Mouse (Mus musculus) midbrain, postnatal 0 days (tissue): ENCODE data around the gene Krtap5-2. TPM values are rescaled to one million over a fixed set of nuclear protein-coding genes. Genes with fewer than 3 reads are reported as not detected.
"Not testable (repeated sequence)": the region's sequence is repeated elsewhere in the genome, so short reads cannot be mapped to it uniquely, and the experiment has no call there.

ENCODE experiments used
- ATAC-seq: fragments of 200-750 bp; cut with Nextera tagmentation; 2 replicates; pipeline ENCODE4 v1.8.0; 2017; ENCODE audit warnings: moderate number of reproducible peaks, mild to moderate bottlenecking, moderate TSS enrichment, moderate library complexity; ENCODE audit not compliant: low FRiP score
- DNase-seq: peaks from one replicate; pipeline ENCODE4 v3.0.0-alpha.2; 2015; ENCODE audit warnings: low spot score
- H3K27ac ChIP-seq: fragments of 300-500 bp; sonication (generic); 2 replicates; pipeline ENCODE4 v1.5.1; 2014; ENCODE audit warnings: low read depth, mild to moderate bottlenecking, low read length, mixed read lengths
- H3K27me3 ChIP-seq: fragments of 300-500 bp; sonication (generic); 2 replicates; pipeline ENCODE4 v1.6.1; 2014; ENCODE audit warnings: low read length, control low read depth, mixed read lengths; ENCODE audit not compliant: insufficient read depth
- H3K36me3 ChIP-seq: fragments of 300-500 bp; sonication (generic); 2 replicates; pipeline ENCODE4 v1.6.1; 2014; ENCODE audit warnings: low read length, control low read depth, mixed read lengths; ENCODE audit not compliant: insufficient read depth
- H3K4me1 ChIP-seq: fragments of 300-500 bp; sonication (generic); 2 replicates; pipeline ENCODE4 v1.6.1; 2014; ENCODE audit warnings: mild to moderate bottlenecking, control low read depth, antibody characterized with exemption, low read length, mixed read lengths; ENCODE audit not compliant: insufficient read depth
- H3K4me2 ChIP-seq: fragments of 300-500 bp; sonication (generic); 2 replicates; pipeline ENCODE4 v1.6.1; 2014; ENCODE audit warnings: low read depth, mild to moderate bottlenecking, low read length, mixed read lengths; ENCODE audit not compliant: poor library complexity, severe bottlenecking
- H3K4me3 ChIP-seq: fragments of 300-500 bp; sonication (generic); 2 replicates; pipeline ENCODE4 v1.5.1; 2014; ENCODE audit warnings: low read depth, mild to moderate bottlenecking, low read length, moderate library complexity
- H3K9ac ChIP-seq: fragments of 300-500 bp; sonication (generic); replicated peaks from 2 replicates; pipeline ENCODE4 v1.6.1; 2014; ENCODE audit warnings: mild to moderate bottlenecking, low read length, moderate library complexity, mixed read lengths; ENCODE audit not compliant: poor library complexity, severe bottlenecking
- H3K9me3 ChIP-seq: fragments of 300-500 bp; sonication (generic); 2 replicates; pipeline ENCODE4 v1.6.1; 2016; ENCODE audit warnings: low read length, control low read depth
- CTCF ChIP-seq: IDR thresholded peaks from 2 replicates; pipeline ENCODE4 v1.5.1; 2016; ENCODE audit warnings: antibody characterized with exemption, mild to moderate bottlenecking
- WGBS: fragments of 180-500 bp; shearing (Covaris S2); extraction: QIAGEN DNeasy Blood & Tissue Kit; methylation state at CpG from one replicate; pipeline ENCODE4 v1.1.7; 2014; 5-methylcytosine and 5-hydroxymethylcytosine counted together
- polyA plus RNA-seq: library from polyadenylated mRNA; unstranded; fragments of >200 nt; fragmentation: Nextera tagmentation; extraction: Ambion mirVana; gene quantifications from 2 replicates; pipeline ENCODE4 v1.2.1, GENCODE M21; 2015
- total RNA-seq: library from RNA; depleted of rRNA; stranded (reverse); fragments of >200 nt; gene quantifications from 2 replicates; pipeline ENCODE4 v1.2.3, GENCODE M21; 2014

The Krtap5-2 gene
- total and polyA plus RNA-seq, 2 experiments from 2014 or later = not detected

DNA sequence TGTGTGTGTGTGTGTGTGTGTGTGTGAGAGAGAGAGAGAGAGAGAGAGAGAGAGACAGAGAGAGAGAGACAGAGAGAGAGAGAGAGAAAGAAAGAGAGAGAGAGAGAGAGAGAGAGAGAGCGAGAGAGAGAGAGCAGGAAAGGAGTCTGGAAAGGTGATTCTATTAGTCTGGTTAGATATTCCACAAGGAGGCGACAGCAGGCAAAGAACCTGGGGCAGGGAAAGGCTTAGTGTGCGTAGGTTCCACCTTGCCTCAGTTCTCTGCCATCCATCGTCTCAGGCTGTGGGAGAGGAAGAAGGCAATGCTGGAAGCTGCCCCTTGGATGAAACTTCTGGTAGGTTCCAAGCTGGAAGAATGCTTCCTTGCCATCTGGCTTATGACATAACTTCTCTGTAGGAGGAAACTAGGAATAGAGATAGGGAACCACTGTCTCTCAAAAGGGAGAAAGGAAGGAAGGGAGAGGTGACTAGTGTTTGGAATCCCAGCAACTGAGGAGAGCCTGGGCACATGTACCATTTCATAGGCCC lies 30.3 kb downstream of the Krtap5-2 start:
- DNase-seq (no peak), ATAC-seq (no peak)
- Histone ChIP-seq H3K4me3 (no peak overlapping the region), H3K27ac (no peak overlapping the region), H3K36me3 (no peaks in the 10 kb centered on the region), H3K4me1 (no peaks in the 10 kb centered on the region), H3K4me2 (no peak overlapping the region), H3K9ac (no peak overlapping the region), H3K9me3 (no peaks in the 10 kb centered on the region), H3K27me3 (no peaks in the 10 kb centered on the region)
- WGBS = 52% methylated on average over 4 of the region's 4 CpGs
- no peak; the same call in 1 of the 2 replicates for TF ChIP-seq CTCF

GRCm38 (mm10) chr7:142144507-142144906 lies 31.3 kb downstream of the Krtap5-2 start, which contains the start of gene Gm45337:
Gene Gm45337, minus strand, starts transcription at chr7:142144607.
- no peak within 1 kb of the TSS for H3K9ac ChIP-seq
- ATAC-seq (no peak), DNase-seq (no peak)
- 93% methylated on average over 1 of the region's 1 CpGs for WGBS
- H3K27ac ChIP-seq = no peak within 1 kb of the TSS
- H3K27me3 ChIP-seq = no peaks in the 10 kb centered on the region
- no peak within 1 kb of the TSS for H3K4me3 ChIP-seq
- no peaks in the 10 kb centered on the region for H3K4me1 ChIP-seq
- no peak for TF ChIP-seq CTCF
- no peaks in the 10 kb centered on the region for H3K36me3 ChIP-seq
- H3K4me2 ChIP-seq = no peak within 1 kb of the TSS
- H3K9me3 ChIP-seq = no peaks in the 10 kb centered on the region

GRCm38 (mm10) chr7:142143506-142144010 lies 32.2 kb downstream of the Krtap5-2 start:
- not testable (repeated sequence) for ATAC-seq, H3K9me3 ChIP-seq, H3K27me3 ChIP-seq, H3K4me1 ChIP-seq, H3K36me3 ChIP-seq, H3K4me3 ChIP-seq, H3K9ac ChIP-seq, H3K4me2 ChIP-seq, DNase-seq, H3K27ac ChIP-seq
- 67% methylated on average over 1 of the region's 1 CpGs for WGBS

DNA sequence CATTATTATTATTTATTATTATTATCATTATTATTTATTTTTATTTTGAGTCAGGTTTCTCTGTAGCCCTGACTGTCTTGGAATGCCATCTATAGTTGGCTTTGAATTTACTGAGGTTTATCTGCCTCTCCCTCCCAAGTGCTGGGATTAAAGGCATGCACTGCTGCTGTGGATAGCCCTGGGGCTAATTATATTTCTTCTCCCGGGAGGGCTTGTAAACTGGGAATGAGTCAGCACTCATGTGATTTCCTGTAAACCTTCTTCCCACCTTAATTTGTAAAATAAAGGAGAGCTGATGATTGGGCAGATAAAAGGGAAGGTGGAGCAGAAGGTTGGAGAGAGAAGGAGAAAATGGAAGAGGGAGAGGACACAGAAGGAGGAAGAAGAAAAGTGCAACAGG lies 35.1 kb downstream of the Krtap5-2 start:
- DNase-seq (no peak), ATAC-seq (no peak)
- Histone ChIP-seq H3K4me2 (no peak overlapping the region), H3K36me3 (no peaks in the 10 kb centered on the region), H3K27ac (no peak overlapping the region), H3K4me3 (no peak overlapping the region), H3K9ac (no peak overlapping the region), H3K27me3 (no peaks in the 10 kb centered on the region), H3K4me1 (no peaks in the 10 kb centered on the region), H3K9me3 (no peaks in the 10 kb centered on the region)
- no peak for TF ChIP-seq CTCF
- 43% methylated on average over 1 of the region's 1 CpGs for WGBS

- not testable (repeated sequence) for H3K27me3 ChIP-seq, H3K4me2 ChIP-seq, H3K36me3 ChIP-seq, H3K4me3 ChIP-seq, DNase-seq, ATAC-seq, H3K9ac ChIP-seq, H3K27ac ChIP-seq, H3K4me1 ChIP-seq, H3K9me3 ChIP-seq
- WGBS = 43% methylated on average over 2 of the region's 2 CpGs
These were observed 39.9 kb downstream of the Krtap5-2 start, which contains the start of gene Gm39115 for GRCm38 (mm10) chr7:142135934-142136333. Gene Gm39115, minus strand, starts transcription at chr7:142136034.

DNA sequence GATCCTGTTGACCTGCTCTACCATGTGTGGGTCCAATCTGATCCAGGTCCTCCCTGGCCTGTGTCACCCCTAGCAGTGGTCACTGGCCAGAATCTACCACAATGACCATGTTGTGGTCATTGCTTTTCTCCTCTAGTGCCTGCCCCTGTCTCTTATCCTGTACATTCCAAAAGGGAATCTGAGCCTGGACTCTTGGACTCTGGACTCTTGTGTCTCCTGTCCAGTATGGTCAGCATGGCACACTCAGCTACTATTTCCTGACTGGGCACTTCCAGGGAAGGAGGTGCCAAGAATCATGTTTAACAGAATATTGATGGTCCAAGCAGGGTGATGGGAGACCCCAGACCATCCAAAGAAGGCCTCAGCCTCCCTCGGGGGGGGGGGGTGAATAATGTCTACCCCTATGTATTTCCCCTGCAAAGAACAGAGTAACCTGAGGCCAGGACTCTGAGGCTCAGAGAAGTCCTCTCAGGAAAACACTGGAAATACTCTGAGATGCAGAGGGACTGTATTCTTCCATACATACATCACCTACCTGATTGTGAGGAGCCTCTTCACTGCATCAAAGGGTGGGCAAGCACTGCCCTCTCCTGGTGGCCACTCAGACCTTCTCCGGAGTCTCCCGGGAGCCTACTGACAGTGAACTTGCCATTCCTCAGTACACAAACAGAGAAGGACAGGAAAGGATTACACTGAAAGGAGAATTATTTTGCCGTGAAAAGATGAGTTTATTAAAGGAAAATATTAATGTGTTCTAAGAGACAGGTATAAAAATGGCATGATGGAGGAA lies 41.4 kb downstream of the Krtap5-2 start:
- H3K4me1 ChIP-seq = no peaks in the 10 kb centered on the region
- TF ChIP-seq CTCF = peak; percentile 71
- H3K36me3 ChIP-seq = no peaks in the 10 kb centered on the region
- no peaks in the 10 kb centered on the region for H3K27me3 ChIP-seq
- no peak overlapping the region for H3K4me3 ChIP-seq
- 63% methylated on average over 4 of the region's 4 CpGs for WGBS
- no peak overlapping the region for H3K9ac ChIP-seq
- no peak overlapping the region for H3K27ac ChIP-seq
- ATAC-seq = no peak
- H3K9me3 ChIP-seq = no peaks in the 10 kb centered on the region
- peak; percentile 53 for DNase-seq
- H3K4me2 ChIP-seq = no peak overlapping the region
